21 mouse cellular contexts compared by ENCODE assay signal in genomic region chr10:75070281-75070976, GRCm38 (mm10). TPM values are rescaled to one million over a fixed set of nuclear protein-coding genes. Genes with fewer than 3 reads are reported as not detected.
A peak's percentile ranks its signal among the peaks of the same experiment; 100 is the strongest.
DNase-seq lines count a peak whose midpoint lies in the region; ATAC-seq and TF ChIP-seq lines count a peak whose summit lies in the region.
"Had no signal": no experiment of that assay in that cellular context is flagged by ENCODE, and none has a peak within 500 bp of the region (broad histone marks: within the 10 kb centered on the region; RNA-seq: fewer than 3 reads in every experiment).

No protein-coding gene starts in this region.

- H3K4me2 ChIP-seq in heart, embryonic 13.5 days: peak overlapping the region; percentile 3; the same call in 1 of the 2 replicates
- H3K4me2 ChIP-seq in stomach, embryonic 15.5 days: no peak overlapping the region
- H3K4me2 ChIP-seq: forebrain, embryonic 15.5 days had no signal

- no peak for ATAC-seq in heart, embryonic 13.5 days (ENCODE audit: extremely low read depth, insufficient number of reproducible peaks, low FRiP score, low TSS enrichment)
- no peak for ATAC-seq in megakaryocyte, adult 5-6 weeks (ENCODE audit: poor library complexity, severe bottlenecking)
- peak; percentile 92 for ATAC-seq in Patski
- ATAC-seq in stomach, embryonic 15.5 days (ENCODE audit: insufficient read depth, low FRiP score, low read depth): no peak; the same call in 1 of the 2 replicates
- ATAC-seq: activated CD4-positive, CD25-positive, alpha-beta regulatory T cell, adult 4 months; forebrain, embryonic 15.5 days; hindbrain, embryonic 16.5 days had no signal

- TF ChIP-seq POLR2A in heart, adult 2 months (IDR thresholded peaks at IDR 0.05; ENCODE audit: insufficient read depth, low read depth, low read length): no peak

- intact Hi-C loops in heart, adult 2 months (cut with DNase I): no loop called here

- no peak for TF ChIP-seq CTCF in heart, adult 2 months (IDR thresholded peaks at IDR 0.05)
- no peak for TF ChIP-seq CTCF in Patski (IDR thresholded peaks at IDR 0.05)

- no peak overlapping the region for H3K4me3 ChIP-seq in heart, embryonic 13.5 days
- H3K4me3 ChIP-seq in heart, adult 2 months: no peak overlapping the region
- H3K4me3 ChIP-seq in megakaryocyte, embryonic 14.5 days (replicated peaks): peak overlapping the region; percentile 76
- H3K4me3 ChIP-seq in stomach, embryonic 15.5 days (replicated peaks): no peak overlapping the region
- H3K4me3 ChIP-seq: erythroblast, embryonic 14.5 days; forebrain, embryonic 15.5 days had no signal

- no peak for DNase-seq in heart, adult 2 months
- peak; percentile 30 for DNase-seq in Patski (ENCODE audit: low read depth, low spot score)
- DNase-seq in kidney, postnatal 25 days: no peak
- DNase-seq: cerebellum, postnatal 14 days; kidney, adult 11 months; kidney, postnatal 14 days; lung, postnatal 14 days; midbrain, embryonic 14.5 days had no signal

- H3K9me3 ChIP-seq in heart, embryonic 13.5 days: no peaks in the 10 kb centered on the region
- no peaks in the 10 kb centered on the region for H3K9me3 ChIP-seq in megakaryocyte, embryonic 14.5 days
- no peaks in the 10 kb centered on the region for H3K9me3 ChIP-seq in stomach, embryonic 15.5 days
- H3K9me3 ChIP-seq: forebrain, embryonic 15.5 days had no signal

- 0 out of 2 replicates have a peak, but pooled peaks cover 4% of the 10 kb centered on the region for H3K27me3 ChIP-seq in heart, embryonic 13.5 days (replicated peaks)
- H3K27me3 ChIP-seq in heart, adult 2 months (ENCODE audit: control insufficient read depth, insufficient read depth, low read length): 0 out of 2 replicates have a peak, but pooled peaks cover 1% of the 10 kb centered on the region
- no peaks in the 10 kb centered on the region for H3K27me3 ChIP-seq in megakaryocyte, embryonic 14.5 days (replicated peaks)
- H3K27me3 ChIP-seq in Patski: no peaks in the 10 kb centered on the region
- H3K27me3 ChIP-seq in stomach, embryonic 15.5 days (replicated peaks): no peaks in the 10 kb centered on the region
- H3K27me3 ChIP-seq: forebrain, embryonic 15.5 days had no signal

- peaks cover 6% of the 10 kb centered on the region for H3K79me2 ChIP-seq in heart, adult 2 months (replicated peaks; ENCODE audit: control insufficient read depth, insufficient read depth, low read length)

- CTCF ChIA-PET in Patski (lab: Charles Lee): interaction anchor here (1.0 to 1.5 kb wide), 3 partner anchors 11 to 81 kb away, joined by 3 to 5 read pairs (median 3); no protein-coding TSS in a partner anchor

- peaks cover 64% of the 10 kb centered on the region for H3K4me1 ChIP-seq in heart, embryonic 13.5 days
- H3K4me1 ChIP-seq in heart, adult 2 months (ENCODE audit: control insufficient read depth, insufficient read depth, low read length): peaks cover 3% of the 10 kb centered on the region
- H3K4me1 ChIP-seq in megakaryocyte, embryonic 14.5 days: peaks cover 97% of the 10 kb centered on the region
- H3K4me1 ChIP-seq in stomach, embryonic 15.5 days: peaks cover 13% of the 10 kb centered on the region

- TF ChIP-seq EP300 in heart, adult 2 months (IDR thresholded peaks at IDR 0.05; ENCODE audit: insufficient read depth, low read depth, low read length): no peak

- peaks cover 4% of the 10 kb centered on the region for H3K36me3 ChIP-seq in heart, embryonic 13.5 days
- H3K36me3 ChIP-seq in heart, adult 2 months (ENCODE audit: control insufficient read depth, insufficient read depth, low read length): peaks cover 2% of the 10 kb centered on the region
- peaks cover 74% of the 10 kb centered on the region for H3K36me3 ChIP-seq in megakaryocyte, embryonic 14.5 days (replicated peaks; ENCODE audit: low read length)
- H3K36me3 ChIP-seq in stomach, embryonic 15.5 days: no peaks in the 10 kb centered on the region
- H3K36me3 ChIP-seq: forebrain, embryonic 15.5 days had no signal

- H3K9ac ChIP-seq in heart, embryonic 13.5 days: no peak overlapping the region
- no peak overlapping the region for H3K9ac ChIP-seq in heart, adult 2 months (ENCODE audit: low read depth, low read length)
- no peak overlapping the region for H3K9ac ChIP-seq in stomach, embryonic 15.5 days
- H3K9ac ChIP-seq: forebrain, embryonic 15.5 days had no signal

- POLR2A ChIA-PET in Patski (lab: Charles Lee): interaction anchor here (0.6 kb wide), 1 partner anchor 118 kb away, joined by 4 read pairs; no protein-coding TSS in a partner anchor

- peak overlapping the region; percentile 48; the same call in 1 of the 2 replicates for H3K27ac ChIP-seq in heart, embryonic 13.5 days (replicated peaks)
- no peak overlapping the region for H3K27ac ChIP-seq in heart, adult 2 months
- H3K27ac ChIP-seq in stomach, embryonic 15.5 days: 0 out of 2 replicates have a peak overlapping the region, but pooled peaks have one; percentile 8
- H3K27ac ChIP-seq: forebrain, embryonic 15.5 days had no signal

- in situ Hi-C loops in Patski (cut with MboI; ENCODE audit: low pct_unique_long_range_greater_than_20kb): loop anchor here (25.0 kb wide), 1 partner anchor 367 kb away; no protein-coding TSS in a partner anchor

- 39% methylated on average over 11 of the region's 11 CpGs for WGBS in heart, embryonic 13.5 days
- 64% methylated on average over 11 of the region's 11 CpGs for WGBS in heart, adult 2 months
- WGBS in stomach, embryonic 15.5 days: 42% methylated on average over 11 of the region's 11 CpGs

RNA-seq across cellular contexts. Expression of gene Bcr, which starts 10.0 kb away (rescaled TPM):
- 14.3 and 15.4 TPM in 2 replicates for polyA plus RNA-seq in heart, embryonic 13.5 days (2015; fragmentation: Nextera tagmentation; extraction: Ambion mirVana)
- total RNA-seq in heart, adult 2 months (2021): 1 to 10 TPM; 9.9 to 10.0 TPM
- polyA plus RNA-seq in heart, adult 2 months (2012; rRNA removed): 7.3 and 8.5 TPM in 2 replicates
- polyA plus RNA-seq in megakaryocyte, embryonic 14.5 days (2012; ENCODE audit: insufficient read depth, low replicate concordance): 20.8 and 30.9 TPM in 2 replicates
- 14.1 and 14.5 TPM in 2 replicates for total RNA-seq in megakaryocyte, adult 5-6 weeks (2015)
- 9.1 and 14.5 TPM in 2 replicates for total RNA-seq in megakaryocyte, adult 5-6 weeks (2017)
- 38.8 TPM for polyA plus RNA-seq in Patski (2021)
- 7.5 and 8.9 TPM in 2 replicates for polyA plus RNA-seq in stomach, embryonic 15.5 days (2015; fragmentation: Nextera tagmentation; extraction: Ambion mirVana)
- total RNA-seq: MEL had no signal

RNA-seq across cellular contexts. Expression of gene Rab36, which starts 33.6 kb away (rescaled TPM):
- 3.5 and 3.9 TPM in 2 replicates for polyA plus RNA-seq in heart, embryonic 13.5 days (2015; fragmentation: Nextera tagmentation; extraction: Ambion mirVana)
- total RNA-seq in heart, adult 2 months (2021): 1 to 10 TPM in 1 of 2 experiments, under 1 TPM in 1; 0.57 to 1.0 TPM
- polyA plus RNA-seq in heart, adult 2 months (2012; rRNA removed): 3.2 and 3.4 TPM in 2 replicates
- polyA plus RNA-seq in megakaryocyte, embryonic 14.5 days (2012; ENCODE audit: insufficient read depth, low replicate concordance): 0.85 and 5.4 TPM in 2 replicates
- 7.6 and 7.7 TPM in 2 replicates for total RNA-seq in megakaryocyte, adult 5-6 weeks (2015)
- 2.0 and 2.9 TPM in 2 replicates for total RNA-seq in megakaryocyte, adult 5-6 weeks (2017)
- 16.3 TPM for polyA plus RNA-seq in Patski (2021)
- polyA plus RNA-seq in stomach, embryonic 15.5 days (2015; fragmentation: Nextera tagmentation; extraction: Ambion mirVana): 6.9 and 7.6 TPM in 2 replicates
- total RNA-seq: MEL had no signal
- polyA plus RNA-seq: erythroblast, embryonic 14.5 days had no signal

RNA-seq across cellular contexts. Expression of gene Rsph14, which starts 38.0 kb away (rescaled TPM):
- polyA plus RNA-seq in heart, embryonic 13.5 days (2015; fragmentation: Nextera tagmentation; extraction: Ambion mirVana): not detected in 2 replicates
- not detected for total RNA-seq in heart, adult 2 months (2021)
- 0.86 TPM in 1 of 2 replicates, not detected in the other for polyA plus RNA-seq in heart, adult 2 months (2012; rRNA removed)
- polyA plus RNA-seq in megakaryocyte, embryonic 14.5 days (2012; ENCODE audit: insufficient read depth, low replicate concordance): not detected in 2 replicates
- not detected in 2 replicates for total RNA-seq in megakaryocyte, adult 5-6 weeks (2015)
- total RNA-seq in megakaryocyte, adult 5-6 weeks (2017): not detected in 2 replicates
- polyA plus RNA-seq in Patski (2021): not detected
- polyA plus RNA-seq in stomach, embryonic 15.5 days (2015; fragmentation: Nextera tagmentation; extraction: Ambion mirVana): not detected in 2 replicates
- total RNA-seq: gastrocnemius, adult 18-20 months; heart, adult 8-10 months; liver, adult 2 months; MEL had no signal
- polyA plus RNA-seq: activated CD4-positive, CD25-positive, alpha-beta regulatory T cell, adult 4 months; erythroblast, embryonic 14.5 days; liver, adult 2 months; urinary bladder, adult 2 months had no signal
